Mouse (Mus musculus) midbrain, embryonic 14.5 days (tissue): ENCODE measurements around the gene Pnlip. TPM values are rescaled to one million over a fixed set of nuclear protein-coding genes. Genes with fewer than 3 reads are reported as not detected.

Experiments
- ATAC-seq: fragments of 200-750 bp; cut with Nextera tagmentation; 2 replicates; pipeline ENCODE4 v1.8.0; 2017; ENCODE audit warnings: moderate number of reproducible peaks, moderate library complexity; ENCODE audit not compliant: low FRiP score, low TSS enrichment
- DNase-seq: peaks from one replicate; pipeline ENCODE4 v3.0.0-alpha.2; 2015
- H3K27ac ChIP-seq: fragments of 300-500 bp; sonication (generic); replicated peaks from 2 replicates; pipeline ENCODE4 v1.5.1; 2014; ENCODE audit warnings: mild to moderate bottlenecking, low read depth, low read length, moderate library complexity
- H3K27me3 ChIP-seq: fragments of 300-500 bp; sonication (generic); 2 replicates; pipeline ENCODE4 v1.6.1; 2014; ENCODE audit warnings: low read length, control low read depth, mixed read lengths; ENCODE audit not compliant: control insufficient read depth, insufficient read depth
- H3K36me3 ChIP-seq: fragments of 300-500 bp; sonication (generic); 2 replicates; pipeline ENCODE4 v1.6.1; 2014; ENCODE audit warnings: low read length, control low read depth; ENCODE audit not compliant: control insufficient read depth, insufficient read depth
- H3K4me1 ChIP-seq: fragments of 300-500 bp; sonication (generic); 2 replicates; pipeline ENCODE4 v1.6.1; 2014; ENCODE audit warnings: mild to moderate bottlenecking, antibody characterized with exemption, low read length, control low read depth; ENCODE audit not compliant: control insufficient read depth, insufficient read depth
- H3K4me2 ChIP-seq: fragments of 300-500 bp; sonication (generic); 2 replicates; pipeline ENCODE4 v1.6.1; 2014; ENCODE audit warnings: mild to moderate bottlenecking, low read length, moderate library complexity
- H3K4me3 ChIP-seq: fragments of 300-500 bp; sonication (generic); replicated peaks from 2 replicates; pipeline ENCODE4 v1.5.1; 2014; ENCODE audit warnings: low read depth, low read length
- H3K9ac ChIP-seq: fragments of 300-500 bp; sonication (generic); replicated peaks from 2 replicates; pipeline ENCODE4 v1.6.1; 2014; ENCODE audit warnings: mild to moderate bottlenecking, low read length, moderate library complexity
- H3K9me3 ChIP-seq: fragments of 300-500 bp; sonication (generic); 2 replicates; pipeline ENCODE4 v1.6.1; 2016; ENCODE audit warnings: low read length, control low read depth, mixed read lengths; ENCODE audit not compliant: control insufficient read depth
- WGBS: fragments of 180-500 bp; shearing (Covaris S2); extraction: QIAGEN DNeasy Blood & Tissue Kit; methylation state at CpG from one replicate; pipeline ENCODE4 v1.1.7; 2014; 5-methylcytosine and 5-hydroxymethylcytosine counted together
- polyA plus RNA-seq: library from polyadenylated mRNA; unstranded; fragments of >200 nt; fragmentation: Nextera tagmentation; extraction: Ambion mirVana; gene quantifications from 2 replicates; pipeline ENCODE4 v1.2.1, GENCODE M21; 2014

Gene Pnlip
- polyA plus RNA-seq, 1 experiment from 2014 or later: not detected

GRCm38 (mm10) chr19:58695314-58695713 is 43.0 kb downstream of the Pnlip start:
- Histone ChIP-seq H3K4me2 (no peak overlapping the region), H3K27ac (no peak overlapping the region), H3K9me3 (no peaks in the 10 kb centered on the region), H3K9ac (no peak overlapping the region), H3K36me3 (no peaks in the 10 kb centered on the region), H3K4me3 (no peak overlapping the region), H3K27me3 (no peaks in the 10 kb centered on the region), H3K4me1 (no peaks in the 10 kb centered on the region)
- DNase-seq (no peak), ATAC-seq (no peak)
- WGBS: 88% methylated on average over 3 of the region's 3 CpGs

GRCm38 (mm10) chr19:58696235-58696634 is 43.9 kb downstream of the Pnlip start:
- Histone ChIP-seq H3K27ac (no peak overlapping the region), H3K4me2 (no peak overlapping the region), H3K27me3 (no peaks in the 10 kb centered on the region), H3K4me3 (no peak overlapping the region), H3K9ac (no peak overlapping the region), H3K36me3 (no peaks in the 10 kb centered on the region), H3K4me1 (no peaks in the 10 kb centered on the region), H3K9me3 (no peaks in the 10 kb centered on the region)
- no peak for DNase-seq
- 84% methylated on average over 2 of the region's 2 CpGs for whole genome bisulfite sequencing
- no peak for ATAC-seq

GRCm38 (mm10) chr19:58704556-58704955 is 52.3 kb downstream of the Pnlip start:
- DNase-seq: no peak
- WGBS: 91% methylated on average over 4 of the region's 4 CpGs
- Histone ChIP-seq H3K4me2 (no peak overlapping the region), H3K9me3 (no peaks in the 10 kb centered on the region), H3K36me3 (no peaks in the 10 kb centered on the region), H3K27ac (no peak overlapping the region), H3K9ac (no peak overlapping the region), H3K4me1 (no peaks in the 10 kb centered on the region), H3K4me3 (no peak overlapping the region), H3K27me3 (no peaks in the 10 kb centered on the region)
- no peak for ATAC-seq

DNA sequence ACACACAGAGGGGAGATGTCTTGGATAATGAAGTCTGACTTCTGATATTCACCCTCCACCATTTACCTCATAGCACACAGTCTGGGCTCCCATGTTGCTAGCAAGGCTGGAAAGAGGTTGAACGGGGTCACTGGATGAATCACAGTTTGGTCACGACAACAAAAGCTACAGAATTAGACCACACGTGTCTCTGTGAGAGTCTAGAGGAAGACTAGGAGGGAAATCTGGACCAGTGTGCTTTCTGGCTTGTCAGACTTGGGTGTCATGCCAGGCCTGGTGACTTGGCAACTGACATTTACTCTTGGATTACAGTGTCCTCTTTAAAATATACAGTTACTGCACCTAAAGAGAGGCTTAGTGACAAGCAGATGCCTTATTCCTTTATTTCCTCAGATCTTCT is 56.3 kb downstream of the Pnlip start:
- no peak for ATAC-seq
- 72% methylated on average over 3 of the region's 3 CpGs for WGBS
- H3K36me3 ChIP-seq: no peaks in the 10 kb centered on the region
- DNase-seq: no peak
- no peak overlapping the region for H3K4me3 ChIP-seq
- H3K9me3 ChIP-seq: no peaks in the 10 kb centered on the region
- H3K9ac ChIP-seq: no peak overlapping the region
- H3K4me1 ChIP-seq: no peaks in the 10 kb centered on the region
- no peaks in the 10 kb centered on the region for H3K27me3 ChIP-seq
- H3K4me2 ChIP-seq: no peak overlapping the region
- no peak overlapping the region for H3K27ac ChIP-seq

DNA sequence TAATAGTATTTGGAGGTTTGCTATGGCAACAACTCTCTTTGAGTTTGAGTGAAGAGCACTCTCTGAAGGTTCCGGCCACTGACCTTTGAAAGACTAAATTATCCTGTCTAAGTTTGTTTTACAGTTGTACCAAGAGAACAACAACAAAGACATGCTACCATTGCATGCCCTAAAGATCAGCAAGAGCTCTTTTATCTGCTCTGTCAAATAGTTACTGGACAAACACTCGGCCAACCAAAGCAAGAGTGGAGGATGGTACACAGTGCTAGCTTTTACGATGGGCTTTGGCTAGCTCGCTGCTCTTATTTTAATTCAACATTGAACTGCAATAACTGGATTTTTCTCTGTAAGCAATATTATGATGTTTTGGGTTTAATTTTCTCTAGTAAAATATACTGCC is 65.6 kb downstream of the Pnlip start:
- no peak overlapping the region for H3K4me3 ChIP-seq
- 87% methylated on average over 4 of the region's 4 CpGs for WGBS
- ATAC-seq: no peak

DNA sequence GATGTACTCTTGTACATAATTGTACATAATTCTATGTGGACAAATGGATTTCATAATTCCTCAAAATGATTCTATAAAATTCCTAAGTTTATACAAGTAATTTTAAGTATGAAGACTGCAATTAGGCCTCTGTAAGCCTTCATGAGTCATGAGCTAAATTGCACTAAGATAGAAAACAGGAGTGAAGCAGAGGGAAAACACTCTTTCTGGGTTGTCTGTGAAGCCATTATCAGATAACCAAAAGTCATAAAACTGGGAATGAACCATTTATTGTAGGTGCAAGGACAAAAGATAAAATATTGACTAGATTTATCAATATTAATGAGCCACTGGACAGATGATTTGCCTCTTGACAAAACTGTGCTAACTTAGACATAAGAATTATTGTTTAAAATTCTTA is 68.1 kb downstream of the Pnlip start:
- no peaks in the 10 kb centered on the region for H3K27me3 ChIP-seq
- ATAC-seq: no peak
- no peak overlapping the region for H3K4me3 ChIP-seq
- no peak overlapping the region for H3K9ac ChIP-seq
- DNase-seq: no peak
- H3K27ac ChIP-seq: no peak overlapping the region
- no peaks in the 10 kb centered on the region for H3K9me3 ChIP-seq
- no peaks in the 10 kb centered on the region for H3K36me3 ChIP-seq
- H3K4me2 ChIP-seq: no peak overlapping the region
- no peaks in the 10 kb centered on the region for H3K4me1 ChIP-seq

More for the DNA sequence above, 65.6 kb downstream of the Pnlip start:
- H3K27me3 ChIP-seq: no peaks in the 10 kb centered on the region
- no peak overlapping the region for H3K9ac ChIP-seq
- no peak overlapping the region for H3K27ac ChIP-seq
- no peaks in the 10 kb centered on the region for H3K36me3 ChIP-seq
- no peak for DNase-seq
- H3K9me3 ChIP-seq: no peaks in the 10 kb centered on the region
- no peak overlapping the region for H3K4me2 ChIP-seq
- no peaks in the 10 kb centered on the region for H3K4me1 ChIP-seq

DNA sequence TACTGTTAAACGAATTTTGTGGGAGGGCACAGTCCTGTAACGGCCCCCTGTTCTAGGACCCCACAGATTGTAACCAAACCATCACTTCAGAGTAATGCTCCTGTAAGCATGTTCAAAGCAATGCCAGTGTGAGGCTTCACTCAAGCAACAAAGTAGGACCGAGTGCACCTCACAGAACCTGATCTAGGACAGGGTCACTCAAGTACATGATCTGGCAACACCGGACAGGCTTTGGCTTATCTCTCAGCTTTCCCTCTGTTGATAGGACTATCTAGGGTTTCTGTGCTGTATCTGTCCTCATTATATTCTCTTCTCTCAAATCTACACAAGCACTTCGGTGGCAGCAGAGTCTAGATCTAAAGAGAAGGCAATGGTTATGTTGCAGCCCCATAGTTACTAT is 74.3 kb downstream of the Pnlip start:
- Histone ChIP-seq H3K27me3 (no peaks in the 10 kb centered on the region), H3K9ac (no peak overlapping the region), H3K4me3 (no peak overlapping the region), H3K27ac (no peak overlapping the region), H3K4me2 (no peak overlapping the region), H3K36me3 (no peaks in the 10 kb centered on the region), H3K4me1 (no peaks in the 10 kb centered on the region), H3K9me3 (no peaks in the 10 kb centered on the region)
- ATAC-seq (no peak), DNase-seq (no peak)
- 91% methylated on average over 5 of the region's 5 CpGs for WGBS

DNA sequence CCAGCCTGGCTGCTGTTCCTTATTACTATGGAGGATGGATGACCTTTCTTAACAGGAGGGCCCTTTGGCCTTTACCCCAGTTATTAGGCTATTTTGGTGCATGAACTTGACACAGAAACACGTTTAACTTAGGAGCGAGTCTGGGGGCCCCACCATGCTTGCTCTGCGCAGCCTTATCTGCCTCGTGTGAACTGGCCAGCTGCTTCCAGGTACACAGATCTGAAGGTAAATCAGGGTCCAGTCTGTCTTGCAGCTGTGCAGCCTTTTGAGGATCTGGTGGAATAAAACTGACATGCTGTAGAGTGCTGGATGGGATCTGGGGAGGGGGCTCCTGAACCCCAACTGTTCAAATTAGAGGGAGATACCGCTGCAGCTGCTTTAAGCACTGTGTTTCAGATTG is 75.5 kb downstream of the Pnlip start:
- Histone ChIP-seq H3K36me3 (no peaks in the 10 kb centered on the region), H3K4me2 (no peak overlapping the region), H3K4me1 (no peaks in the 10 kb centered on the region), H3K27me3 (no peaks in the 10 kb centered on the region), H3K4me3 (no peak overlapping the region), H3K9ac (no peak overlapping the region), H3K27ac (no peak overlapping the region), H3K9me3 (no peaks in the 10 kb centered on the region)
- WGBS: 84% methylated on average over 5 of the region's 5 CpGs
- ATAC-seq: no peak
- no peak for DNase-seq

DNA sequence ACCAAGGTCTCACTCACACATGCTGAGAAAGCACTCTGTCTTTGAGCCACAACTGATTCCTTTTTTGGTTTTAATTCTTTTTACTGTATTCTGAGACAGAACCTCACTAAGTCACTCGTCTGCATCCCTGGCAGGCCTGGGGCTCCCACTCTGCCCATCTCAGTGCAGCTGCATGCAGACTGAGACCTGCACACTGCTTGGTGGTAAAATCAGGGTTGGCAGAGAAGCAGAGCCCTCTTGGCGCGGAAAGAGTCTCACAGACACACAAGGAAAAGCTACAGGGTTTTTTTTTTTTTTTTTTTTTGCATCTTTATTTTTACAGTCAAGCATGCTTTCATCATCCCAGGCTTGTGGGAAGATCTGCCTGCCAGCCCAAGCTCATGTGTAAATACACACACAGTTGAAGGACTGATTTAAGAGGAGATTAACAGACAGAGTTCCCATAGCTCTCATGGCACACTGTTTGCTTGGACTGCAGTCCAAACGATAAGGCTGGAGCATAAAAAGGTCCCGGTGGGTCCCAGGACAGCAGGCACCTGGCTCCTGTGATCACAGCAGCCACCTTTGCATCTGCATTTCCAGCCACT is 76.2 kb downstream of the Pnlip start, which contains the start of gene Pnliprp1:
Gene Pnliprp1 (plus strand): TSS at position 443 of the 587 bp plus-strand sequence.
- Histone ChIP-seq H3K4me3 (no peak within 1 kb of the TSS), H3K9me3 (no peaks in the 10 kb centered on the region), H3K27me3 (no peaks in the 10 kb centered on the region), H3K4me1 (no peaks in the 10 kb centered on the region), H3K27ac (no peak within 1 kb of the TSS), H3K4me2 (no peak within 1 kb of the TSS), H3K36me3 (no peaks in the 10 kb centered on the region), H3K9ac (no peak within 1 kb of the TSS)
- ATAC-seq: no peak
- peak; percentile 29 for DNase-seq
- 55% methylated on average over 5 of the region's 5 CpGs for WGBS
